Mouse (Mus musculus) liver, embryonic 16.5 days (tissue): Measurements from ENCODE around the gene Olfr967. TPM values are rescaled to one million over a fixed set of nuclear protein-coding genes. Genes with fewer than 3 reads are reported as not detected.

Experiments
- ATAC-seq: fragments of 200-750 bp; cut with Nextera tagmentation; 2 replicates; pipeline ENCODE4 v1.8.0; 2017; ENCODE audit warnings: low read depth, mild to moderate bottlenecking, moderate number of reproducible peaks, moderate library complexity
- H3K27ac ChIP-seq: fragments of 300-500 bp; sonication (generic); 2 replicates; pipeline ENCODE4 v1.5.1; 2014; ENCODE audit warnings: mild to moderate bottlenecking, low read length
- H3K27me3 ChIP-seq: fragments of 300-500 bp; sonication (generic); 2 replicates; pipeline ENCODE4 v1.6.1; 2014; ENCODE audit warnings: low read depth, low read length, mixed read lengths; ENCODE audit not compliant: control insufficient read depth, insufficient read depth
- H3K36me3 ChIP-seq: fragments of 300-500 bp; sonication (generic); 2 replicates; pipeline ENCODE4 v1.6.1; 2014; ENCODE audit warnings: mild to moderate bottlenecking; ENCODE audit not compliant: control insufficient read depth, insufficient read depth
- H3K4me1 ChIP-seq: fragments of 300-500 bp; sonication (generic); 2 replicates; pipeline ENCODE4 v1.6.1; 2014; ENCODE audit warnings: low read depth, low read length, mixed read lengths; ENCODE audit not compliant: control insufficient read depth
- H3K4me2 ChIP-seq: fragments of 300-500 bp; sonication (generic); 2 replicates; pipeline ENCODE4 v1.6.1; 2014; ENCODE audit warnings: low read depth, low read length, mixed read lengths
- H3K4me3 ChIP-seq: fragments of 300-500 bp; sonication (generic); 2 replicates; pipeline ENCODE4 v1.5.1; 2014; ENCODE audit warnings: low read depth, mild to moderate bottlenecking, low read length
- H3K9ac ChIP-seq: fragments of 300-500 bp; sonication (generic); 2 replicates; pipeline ENCODE4 v1.6.1; 2014; ENCODE audit warnings: low read depth, low read length
- H3K9me3 ChIP-seq: fragments of 300-500 bp; sonication (generic); replicated peaks from 2 replicates; pipeline ENCODE4 v1.6.1; 2016; ENCODE audit warnings: low read length; ENCODE audit not compliant: control insufficient read depth
- WGBS: fragments of 180-500 bp; shearing (Covaris S2); extraction: QIAGEN DNeasy Blood & Tissue Kit; methylation state at CpG from one replicate; pipeline ENCODE4 v1.1.7; 2014; ENCODE audit not compliant: insufficient replicate concordance; 5-methylcytosine and 5-hydroxymethylcytosine counted together
- polyA plus RNA-seq: library from polyadenylated mRNA; unstranded; fragments of >200 nt; fragmentation: Nextera tagmentation; extraction: Ambion mirVana; gene quantifications from 2 replicates; pipeline ENCODE4 v1.2.1, GENCODE M21; 2015

Olfr967 gene
- polyA plus RNA-seq, 1 experiment from 2014 or later: not detected

GRCm38 (mm10) chr9:39790558-39790957 is 44.5 kb downstream of the Olfr967 start, which contains the start of gene Olfr969:
Gene Olfr969 (plus strand): TSS chr9:39790945.
- Histone ChIP-seq H3K9ac (no peak within 1 kb of the TSS), H3K4me2 (no peak within 1 kb of the TSS), H3K27me3 (no peaks in the 10 kb centered on the region), H3K4me3 (no peak within 1 kb of the TSS), H3K27ac (no peak within 1 kb of the TSS), H3K9me3 (no peaks in the 10 kb centered on the region), H3K4me1 (no peaks in the 10 kb centered on the region), H3K36me3 (no peaks in the 10 kb centered on the region)
- ATAC-seq: no peak
- WGBS: 55% methylated on average over 2 of the region's 2 CpGs

Other genes with a start within 250 kb of the Olfr967 start
- not detected in 2 replicates for gene Olfr957, start 230.4 kb upstream of the Olfr967 start, polyA plus RNA-seq
- gene Olfr958, start 192.2 kb upstream of the Olfr967 start, polyA plus RNA-seq: not detected in 2 replicates
- not detected in 2 replicates for gene Olfr959, start 170.7 kb upstream of the Olfr967 start, polyA plus RNA-seq
- gene AW551984, start 141.8 kb upstream of the Olfr967 start, polyA plus RNA-seq: 3.1 and 4.1 TPM in 2 replicates
- not detected in 2 replicates for gene Olfr148, start 135.6 kb upstream of the Olfr967 start, polyA plus RNA-seq
- not detected in 2 replicates for gene Olfr960, start 124.9 kb upstream of the Olfr967 start, polyA plus RNA-seq
- gene Olfr961, start 101.2 kb upstream of the Olfr967 start, polyA plus RNA-seq: not detected in 2 replicates
- not detected in 2 replicates for gene Olfr963, start 79.0 kb upstream of the Olfr967 start, polyA plus RNA-seq
- gene Olfr149, start 39.1 kb upstream of the Olfr967 start, polyA plus RNA-seq: not detected in 2 replicates
- gene Olfr965, start 34.9 kb upstream of the Olfr967 start, polyA plus RNA-seq: not detected in 2 replicates
- not detected in 2 replicates for gene Olfr150, start 15.3 kb upstream of the Olfr967 start, polyA plus RNA-seq
- gene Olfr968, start 37.0 kb downstream of the Olfr967 start, polyA plus RNA-seq: not detected in 2 replicates
- not detected in 2 replicates for gene Olfr969, start 44.7 kb downstream of the Olfr967 start, polyA plus RNA-seq
- not detected in 2 replicates for gene Olfr970, start 62.6 kb downstream of the Olfr967 start, polyA plus RNA-seq
- gene Olfr971, start 90.6 kb downstream of the Olfr967 start, polyA plus RNA-seq: not detected in 2 replicates
- gene Olfr972, start 120.2 kb downstream of the Olfr967 start, polyA plus RNA-seq: not detected in 2 replicates
- not detected in 2 replicates for gene Olfr229, start 161.1 kb downstream of the Olfr967 start, polyA plus RNA-seq
- gene Olfr974, start 191.3 kb downstream of the Olfr967 start, polyA plus RNA-seq: not detected in 2 replicates
- not detected in 2 replicates for gene Olfr975, start 205.8 kb downstream of the Olfr967 start, polyA plus RNA-seq
- gene Olfr976, start 214.9 kb downstream of the Olfr967 start, polyA plus RNA-seq: not detected in 2 replicates
- not detected in 2 replicates for gene Olfr978, start 245.9 kb downstream of the Olfr967 start, polyA plus RNA-seq